19 mouse cellular contexts compared by ENCODE assay signal in genomic region chr2:26368572-26368971, GRCm38 (mm10). TPM values are rescaled to one million over a fixed set of nuclear protein-coding genes. Genes with fewer than 3 reads are reported as not detected.
DNase-seq lines count a peak whose midpoint lies in the region; ATAC-seq and TF ChIP-seq lines count a peak whose summit lies in the region.
"Had no signal": no experiment of that assay in that cellular context is flagged by ENCODE, and none has a peak within 500 bp of the region (broad histone marks: within the 10 kb centered on the region; RNA-seq: fewer than 3 reads in every experiment).

No protein-coding gene starts in this region.

- no peak for TF ChIP-seq EP300 in heart, adult 2 months (IDR thresholded peaks at IDR 0.05; ENCODE audit: insufficient read depth, low read depth, low read length)
- no peak for TF ChIP-seq EP300 in heart, postnatal 0 days (IDR thresholded peaks at IDR 0.05; ENCODE audit: low read depth)

- H3K4me2 ChIP-seq in heart, postnatal 0 days (ENCODE audit: low read depth, low read length), result no peak overlapping the region
- H3K4me2 ChIP-seq: embryonic facial prominence, embryonic 12.5 days; forebrain, embryonic 15.5 days; heart, embryonic 13.5 days; hindbrain, embryonic 14.5 days had no signal

- intact Hi-C loops in heart, adult 2 months (cut with DNase I), result no loop called here

- TF ChIP-seq POLR2A in heart, adult 2 months (IDR thresholded peaks at IDR 0.05; ENCODE audit: insufficient read depth, low read depth, low read length), result no peak

- no peak overlapping the region for H3K4me3 ChIP-seq in heart, adult 2 months
- no peak overlapping the region for H3K4me3 ChIP-seq in heart, embryonic 10.5 days
- H3K4me3 ChIP-seq in heart, postnatal 0 days (ENCODE audit: low read depth, low read length), result no peak overlapping the region
- H3K4me3 ChIP-seq: embryonic facial prominence, embryonic 12.5 days; forebrain, embryonic 15.5 days; heart, embryonic 13.5 days had no signal

- no peak overlapping the region for H3K9ac ChIP-seq in heart, adult 2 months (ENCODE audit: low read depth, low read length)
- no peak overlapping the region for H3K9ac ChIP-seq in heart, postnatal 0 days (replicated peaks; ENCODE audit: low read depth, low read length)
- H3K9ac ChIP-seq: embryonic facial prominence, embryonic 12.5 days; forebrain, embryonic 15.5 days; heart, embryonic 13.5 days; hindbrain, embryonic 14.5 days had no signal

- 38% methylated on average over 1 of the region's 1 CpGs for WGBS in heart, adult 2 months
- 92% methylated on average over 1 of the region's 1 CpGs for WGBS in heart, embryonic 10.5 days
- WGBS in heart, postnatal 0 days, result 39% methylated on average over 1 of the region's 1 CpGs

- peaks cover 9% of the 10 kb centered on the region for H3K4me1 ChIP-seq in heart, adult 2 months (ENCODE audit: control insufficient read depth, insufficient read depth, low read length)
- H3K4me1 ChIP-seq in heart, embryonic 10.5 days, result peaks cover 6% of the 10 kb centered on the region; the same call in 1 of the 2 replicates
- H3K4me1 ChIP-seq in heart, postnatal 0 days (ENCODE audit: control insufficient read depth, insufficient read depth), result peaks cover 12% of the 10 kb centered on the region
- H3K4me1 ChIP-seq: embryonic facial prominence, embryonic 12.5 days; forebrain, embryonic 15.5 days had no signal

- H3K27me3 ChIP-seq in heart, adult 2 months (ENCODE audit: control insufficient read depth, insufficient read depth, low read length), result no peaks in the 10 kb centered on the region
- H3K27me3 ChIP-seq in heart, embryonic 10.5 days (ENCODE audit: insufficient read depth, poor library complexity, severe bottlenecking), result no peaks in the 10 kb centered on the region
- no peaks in the 10 kb centered on the region for H3K27me3 ChIP-seq in heart, postnatal 0 days (ENCODE audit: control insufficient read depth, insufficient read depth, low read length)
- H3K27me3 ChIP-seq: embryonic facial prominence, embryonic 12.5 days; forebrain, embryonic 15.5 days; heart, embryonic 13.5 days had no signal

- TF ChIP-seq CTCF in heart, adult 2 months (IDR thresholded peaks at IDR 0.05), result no peak
- no peak for TF ChIP-seq CTCF in heart, postnatal 0 days (IDR thresholded peaks at IDR 0.05; ENCODE audit: low read depth)

- DNase-seq in adrenal gland, postnatal 10 days, result peak; percentile 53
- DNase-seq in adrenal gland, postnatal 25 days, result no peak
- peak; percentile 66 to 81 for DNase-seq in heart, adult 2 months
- DNase-seq in heart, embryonic 10.5 days (ENCODE audit: low spot score), result no peak
- DNase-seq in heart, postnatal 0 days (ENCODE audit: low spot score), result no peak
- DNase-seq in heart, postnatal 4 days, result peak; percentile 67
- DNase-seq: adrenal gland, adult 2 months; B cell, adult 2 months; cerebellum, adult 11-12 months; cerebellum, adult 9-10 months; cerebellum, postnatal 25 days; gastrocnemius, postnatal 36 days; kidney, adult 2 months had no signal

- no peaks in the 10 kb centered on the region for H3K9me3 ChIP-seq in heart, embryonic 10.5 days
- no peaks in the 10 kb centered on the region for H3K9me3 ChIP-seq in heart, postnatal 0 days (replicated peaks; ENCODE audit: control insufficient read depth, low read length)
- H3K9me3 ChIP-seq: embryonic facial prominence, embryonic 12.5 days; forebrain, embryonic 15.5 days; heart, embryonic 13.5 days had no signal

- ATAC-seq in heart, postnatal 0 days (ENCODE audit: insufficient read depth, low read depth), result peak; percentile 63
- no peak for ATAC-seq in monocyte, adult 5-6 weeks (replicated peaks; ENCODE audit: insufficient number of reproducible peaks, low FRiP score, low TSS enrichment, poor library complexity, severe bottlenecking)
- ATAC-seq: forebrain, embryonic 15.5 days; intestine, embryonic 16.5 days had no signal

- peak overlapping the region; percentile 65 for H3K27ac ChIP-seq in heart, adult 2 months
- H3K27ac ChIP-seq in heart, embryonic 10.5 days, result no peak overlapping the region
- no peak overlapping the region for H3K27ac ChIP-seq in heart, postnatal 0 days (ENCODE audit: low read depth)
- H3K27ac ChIP-seq: embryonic facial prominence, embryonic 12.5 days; forebrain, embryonic 15.5 days; heart, embryonic 13.5 days; hindbrain, embryonic 14.5 days had no signal

- no peaks in the 10 kb centered on the region for H3K79me2 ChIP-seq in heart, adult 2 months (replicated peaks; ENCODE audit: control insufficient read depth, insufficient read depth, low read length)

- H3K36me3 ChIP-seq in heart, adult 2 months (ENCODE audit: control insufficient read depth, insufficient read depth, low read length), result no peaks in the 10 kb centered on the region; the same call in none of the 2 replicates
- peaks cover 99% of the 10 kb centered on the region for H3K36me3 ChIP-seq in heart, embryonic 10.5 days
- H3K36me3 ChIP-seq in heart, postnatal 0 days (replicated peaks; ENCODE audit: control insufficient read depth, insufficient read depth, low read length), result peaks cover 84% of the 10 kb centered on the region

RNA-seq across cellular contexts. Expression of gene Card9, which starts 7.9 kb away (rescaled TPM):
- total RNA-seq in adrenal gland, postnatal 10 days (2021), result 1 to 10 TPM; 1.5 to 2.2 TPM
- 0.97 TPM in 1 of 2 replicates, not detected in the other for total RNA-seq in adrenal gland, postnatal 25 days (2021)
- total RNA-seq in heart, adult 2 months (2021), result 1 to 10 TPM; 1.0 to 1.2 TPM
- 2.3 and 4.1 TPM in 2 replicates for polyA plus RNA-seq in heart, adult 2 months (2012; rRNA removed)
- 0.31 and 0.62 TPM in 2 replicates for polyA plus RNA-seq in heart, embryonic 10.5 days (2016; fragmentation: Nextera tagmentation; extraction: Ambion mirVana)
- total RNA-seq in heart, postnatal 0 days (2014; rRNA removed; ENCODE audit: low replicate concordance), result 1.5 TPM in 1 of 2 replicates, not detected in the other
- polyA plus RNA-seq in heart, postnatal 0 days (2015; fragmentation: Nextera tagmentation; extraction: Ambion mirVana), result 0.18 and 0.31 TPM in 2 replicates
- under 1 TPM; 0.60 to 0.95 TPM for total RNA-seq in heart, postnatal 4 days (2021)
- total RNA-seq in monocyte, adult 5-6 weeks (2017), result 82.3 to 116 TPM (median 106 TPM) in 3 replicates

RNA-seq across cellular contexts. Expression of gene Snapc4, which starts 11.9 kb away (rescaled TPM):
- 10 to 100 TPM; 19.6 to 33.0 TPM for total RNA-seq in adrenal gland, postnatal 10 days (2021)
- total RNA-seq in adrenal gland, postnatal 25 days (2021), result 40.9 and 42.0 TPM in 2 replicates
- 1 to 10 TPM; 7.2 to 9.5 TPM for total RNA-seq in heart, adult 2 months (2021)
- polyA plus RNA-seq in heart, adult 2 months (2012; rRNA removed), result 20.4 and 24.3 TPM in 2 replicates
- 27.1 and 31.7 TPM in 2 replicates for polyA plus RNA-seq in heart, embryonic 10.5 days (2016; fragmentation: Nextera tagmentation; extraction: Ambion mirVana)
- total RNA-seq in heart, postnatal 0 days (2014; rRNA removed; ENCODE audit: low replicate concordance), result 9.6 and 24.1 TPM in 2 replicates
- polyA plus RNA-seq in heart, postnatal 0 days (2015; fragmentation: Nextera tagmentation; extraction: Ambion mirVana), result 7.8 and 8.1 TPM in 2 replicates
- total RNA-seq in heart, postnatal 4 days (2021), result 10 to 100 TPM; 20.8 to 21.0 TPM
- 29.6 to 63.7 TPM (median 31.7 TPM) in 3 replicates for total RNA-seq in monocyte, adult 5-6 weeks (2017)

RNA-seq across cellular contexts. Expression of gene Dnlz, which starts 16.7 kb away (rescaled TPM):
- total RNA-seq in adrenal gland, postnatal 10 days (2021), result 10 to 100 TPM; 18.5 to 20.2 TPM
- 20.5 and 21.1 TPM in 2 replicates for total RNA-seq in adrenal gland, postnatal 25 days (2021)
- total RNA-seq in heart, adult 2 months (2021), result 10 to 100 TPM; 23.2 to 25.9 TPM
- 22.6 and 22.7 TPM in 2 replicates for polyA plus RNA-seq in heart, adult 2 months (2012; rRNA removed)
- polyA plus RNA-seq in heart, embryonic 10.5 days (2016; fragmentation: Nextera tagmentation; extraction: Ambion mirVana), result 32.7 and 34.7 TPM in 2 replicates
- total RNA-seq in heart, postnatal 0 days (2014; rRNA removed; ENCODE audit: low replicate concordance), result 20.2 and 23.0 TPM in 2 replicates
- 17.0 and 18.6 TPM in 2 replicates for polyA plus RNA-seq in heart, postnatal 0 days (2015; fragmentation: Nextera tagmentation; extraction: Ambion mirVana)
- 10 to 100 TPM; 16.1 to 16.6 TPM for total RNA-seq in heart, postnatal 4 days (2021)
- total RNA-seq in monocyte, adult 5-6 weeks (2017), result 3.4 to 8.6 TPM (median 3.7 TPM) in 3 replicates

RNA-seq across cellular contexts. Expression of gene Entr1, which starts 20.5 kb away (rescaled TPM):
- 10 to 100 TPM; 76.5 to 78.7 TPM for total RNA-seq in adrenal gland, postnatal 10 days (2021)
- total RNA-seq in adrenal gland, postnatal 25 days (2021), result 106 and 110 TPM in 2 replicates
- 10 to 100 TPM; 40.5 to 46.9 TPM for total RNA-seq in heart, adult 2 months (2021)
- 59.7 and 85.6 TPM in 2 replicates for polyA plus RNA-seq in heart, adult 2 months (2012; rRNA removed)
- polyA plus RNA-seq in heart, embryonic 10.5 days (2016; fragmentation: Nextera tagmentation; extraction: Ambion mirVana), result 94.7 and 113 TPM in 2 replicates
- total RNA-seq in heart, postnatal 0 days (2014; rRNA removed; ENCODE audit: low replicate concordance), result 57.4 and 67.4 TPM in 2 replicates
- polyA plus RNA-seq in heart, postnatal 0 days (2015; fragmentation: Nextera tagmentation; extraction: Ambion mirVana), result 56.4 and 57.2 TPM in 2 replicates
- 10 to 100 TPM; 55.5 to 62.3 TPM for total RNA-seq in heart, postnatal 4 days (2021)
- 83.7 to 122 TPM (median 118 TPM) in 3 replicates for total RNA-seq in monocyte, adult 5-6 weeks (2017)

RNA-seq across cellular contexts. Expression of gene Pmpca, which starts 20.6 kb away (rescaled TPM):
- 100 to 1,000 TPM; 125 to 129 TPM for total RNA-seq in adrenal gland, postnatal 10 days (2021)
- total RNA-seq in adrenal gland, postnatal 25 days (2021), result 117 and 151 TPM in 2 replicates
- total RNA-seq in heart, adult 2 months (2021), result 100 to 1,000 TPM; 139 to 160 TPM
- polyA plus RNA-seq in heart, adult 2 months (2012; rRNA removed), result 69.1 and 123 TPM in 2 replicates
- 153 and 171 TPM in 2 replicates for polyA plus RNA-seq in heart, embryonic 10.5 days (2016; fragmentation: Nextera tagmentation; extraction: Ambion mirVana)
- 52.5 and 102 TPM in 2 replicates for total RNA-seq in heart, postnatal 0 days (2014; rRNA removed; ENCODE audit: low replicate concordance)
- polyA plus RNA-seq in heart, postnatal 0 days (2015; fragmentation: Nextera tagmentation; extraction: Ambion mirVana), result 91.1 and 99.2 TPM in 2 replicates
- 100 to 1,000 TPM; 107 to 113 TPM for total RNA-seq in heart, postnatal 4 days (2021)
- total RNA-seq in monocyte, adult 5-6 weeks (2017), result 54.9 to 68.4 TPM (median 59.0 TPM) in 3 replicates

Comparison
In these comparisons a context has a peak if more than half of its experiments do, and no peak if none do; other contexts are left out.
1. DNase-seq: peak in adrenal gland, postnatal 10 days (single experiment), heart, adult 2 months (2 of 2) and heart, postnatal 4 days (single experiment); none in adrenal gland, postnatal 25 days (single experiment), heart, embryonic 10.5 days (single experiment) and heart, postnatal 0 days (single experiment).
2. RNA of gene Card9, which starts 7.9 kb away (total RNA-seq): 82.3 to 116 TPM in monocyte, adult 5-6 weeks; 1.5 to 2.2 TPM in adrenal gland, postnatal 10 days, 1.5 TPM in heart, postnatal 0 days, 1.0 to 1.2 TPM in heart, adult 2 months, 0.97 TPM in adrenal gland, postnatal 25 days and 0.60 to 0.95 TPM in heart, postnatal 4 days; every median in the first group is over 10 times any median in the second.